Mouse (Mus musculus): Measurements from ENCODE around the gene Gm5127. TPM values are rescaled to one million over a fixed set of nuclear protein-coding genes. Genes with fewer than 3 reads are reported as not detected.

Gm5127 gene
- polyA plus RNA-seq (2012; rRNA removed) (0.02 TPM in 1 of 2 replicates, not detected in the other), polyA plus RNA-seq (2014; fragmentation: Nextera tagmentation; extraction: Ambion mirVana) (0.08 and 0.10 TPM in 2 replicates)

GRCm38 (mm10) chrX:106582886-106583285 lies at the start of gene Gm5127:
Gene Gm5127 (plus strand): TSS chrX:106583186.
- Histone ChIP-seq H3K4me1 (replicated peaks; ENCODE audit: control insufficient read depth in 2 of 2, insufficient read depth in 2 of 2, low read length in 1 of 2) (no peaks in the 10 kb centered on the region), H3K27me3 (ENCODE audit: control insufficient read depth, insufficient read depth, low read length) (no peaks in the 10 kb centered on the region), H3K9me3 (ENCODE audit: control insufficient read depth, low read length) (no peaks in the 10 kb centered on the region), H3K36me3 (replicated peaks; ENCODE audit: control insufficient read depth, insufficient read depth, low read depth) (no peaks in the 10 kb centered on the region), H3K4me2 (ENCODE audit: low read depth) (no peak within 1 kb of the TSS), H3K27ac (no peak within 1 kb of the TSS), H3K9ac (replicated peaks) (no peak within 1 kb of the TSS), H3K4me3 (ENCODE audit: insufficient read depth in 1 of 2, low read depth in 2 of 2, low read length in 2 of 2) (no peak within 1 kb of the TSS)
- DNase-seq (ENCODE audit: low read depth in 3 of 3, low spot score in 3 of 3) (no peak), ATAC-seq (ENCODE audit: insufficient read depth) (no peak)
- WGBS (ENCODE audit: insufficient replicate concordance), result 54% methylated on average over 3 of the region's 3 CpGs
- TF ChIP-seq CTCF (IDR thresholded peaks at IDR 0.05; ENCODE audit: low read depth) (no peak), EP300 (IDR thresholded peaks at IDR 0.05; ENCODE audit: low read depth) (no peak)

- 24% methylated on average over 3 of the region's 3 CpGs for WGBS (ENCODE audit: insufficient replicate concordance)
- TF ChIP-seq CTCF (IDR thresholded peaks at IDR 0.05; ENCODE audit: low read depth) (no peak), EP300 (IDR thresholded peaks at IDR 0.05; ENCODE audit: low read depth) (no peak)
- H3K4me3 ChIP-seq (ENCODE audit: insufficient read depth in 1 of 2, low read depth in 2 of 2, low read length in 2 of 2), result no peak overlapping the region
Observed at GRCm38 (mm10) chrX:106536359-106536758, 46.6 kb upstream of the Gm5127 start.

GRCm38 (mm10) chrX:106555457-106555856 lies 27.5 kb upstream of the Gm5127 start:
- no peak for DNase-seq (ENCODE audit: low read depth in 3 of 3, low spot score in 3 of 3)
- no peaks in the 10 kb centered on the region for H3K27me3 ChIP-seq (ENCODE audit: control insufficient read depth, insufficient read depth, low read length)
- WGBS (ENCODE audit: insufficient replicate concordance), result 34% methylated on average over 2 of the region's 2 CpGs

More at GRCm38 (mm10) chrX:106536359-106536758, 46.6 kb upstream of the Gm5127 start:
- H3K36me3 ChIP-seq (replicated peaks; ENCODE audit: control insufficient read depth, insufficient read depth, low read depth), result no peaks in the 10 kb centered on the region
- no peak for DNase-seq (ENCODE audit: low read depth in 3 of 3, low spot score in 3 of 3)
- H3K9me3 ChIP-seq (ENCODE audit: control insufficient read depth, low read length), result no peaks in the 10 kb centered on the region
- no peak overlapping the region for H3K9ac ChIP-seq (replicated peaks)
- no peak overlapping the region for H3K4me2 ChIP-seq (ENCODE audit: low read depth)
- H3K27me3 ChIP-seq (ENCODE audit: control insufficient read depth, insufficient read depth, low read length), result no peaks in the 10 kb centered on the region
- no peaks in the 10 kb centered on the region for H3K4me1 ChIP-seq (replicated peaks; ENCODE audit: control insufficient read depth in 2 of 2, insufficient read depth in 2 of 2, low read length in 1 of 2)
- no peak for ATAC-seq (ENCODE audit: insufficient read depth)
- H3K27ac ChIP-seq, result no peak overlapping the region

GRCm38 (mm10) chrX:106578966-106579365 lies 4.0 kb upstream of the Gm5127 start:
- H3K27ac ChIP-seq, result no peak overlapping the region
- WGBS (ENCODE audit: insufficient replicate concordance), result 49% methylated on average over 3 of the region's 3 CpGs
- H3K9ac ChIP-seq (replicated peaks), result no peak overlapping the region
- no peak overlapping the region for H3K4me2 ChIP-seq (ENCODE audit: low read depth)
- DNase-seq (ENCODE audit: low read depth in 3 of 3, low spot score in 3 of 3) (no peak), ATAC-seq (ENCODE audit: insufficient read depth) (no peak)
- H3K9me3 ChIP-seq (ENCODE audit: control insufficient read depth, low read length), result no peaks in the 10 kb centered on the region
- no peaks in the 10 kb centered on the region for H3K36me3 ChIP-seq (replicated peaks; ENCODE audit: control insufficient read depth, insufficient read depth, low read depth)
- H3K4me1 ChIP-seq (replicated peaks; ENCODE audit: control insufficient read depth in 2 of 2, insufficient read depth in 2 of 2, low read length in 1 of 2), result no peaks in the 10 kb centered on the region
- H3K4me3 ChIP-seq (ENCODE audit: insufficient read depth in 1 of 2, low read depth in 2 of 2, low read length in 2 of 2), result no peak overlapping the region
- H3K27me3 ChIP-seq (ENCODE audit: control insufficient read depth, insufficient read depth, low read length), result no peaks in the 10 kb centered on the region
- no peak for TF ChIP-seq EP300 (IDR thresholded peaks at IDR 0.05; ENCODE audit: low read depth)
- no peak for TF ChIP-seq CTCF (IDR thresholded peaks at IDR 0.05; ENCODE audit: low read depth)

More at GRCm38 (mm10) chrX:106555457-106555856, 27.5 kb upstream of the Gm5127 start:
- Histone ChIP-seq H3K4me1 (replicated peaks; ENCODE audit: control insufficient read depth in 2 of 2, insufficient read depth in 2 of 2, low read length in 1 of 2) (no peaks in the 10 kb centered on the region), H3K4me2 (ENCODE audit: low read depth) (no peak overlapping the region), H3K27ac (no peak overlapping the region), H3K4me3 (ENCODE audit: insufficient read depth in 1 of 2, low read depth in 2 of 2, low read length in 2 of 2) (no peak overlapping the region), H3K36me3 (replicated peaks; ENCODE audit: control insufficient read depth, insufficient read depth, low read depth) (no peaks in the 10 kb centered on the region), H3K9ac (replicated peaks) (no peak overlapping the region), H3K9me3 (ENCODE audit: control insufficient read depth, low read length) (no peaks in the 10 kb centered on the region)
- ATAC-seq (ENCODE audit: insufficient read depth), result no peak
- TF ChIP-seq EP300 (IDR thresholded peaks at IDR 0.05; ENCODE audit: low read depth), result no peak
- no peak for TF ChIP-seq CTCF (IDR thresholded peaks at IDR 0.05; ENCODE audit: low read depth)

GRCm38 (mm10) chrX:106580410-106580809 lies 2.6 kb upstream of the Gm5127 start:
- DNase-seq (ENCODE audit: low read depth in 3 of 3, low spot score in 3 of 3) (no peak), ATAC-seq (ENCODE audit: insufficient read depth) (no peak)
- Histone ChIP-seq H3K4me3 (ENCODE audit: insufficient read depth in 1 of 2, low read depth in 2 of 2, low read length in 2 of 2) (no peak overlapping the region), H3K9ac (replicated peaks) (no peak overlapping the region), H3K27me3 (ENCODE audit: control insufficient read depth, insufficient read depth, low read length) (no peaks in the 10 kb centered on the region), H3K4me1 (replicated peaks; ENCODE audit: control insufficient read depth in 2 of 2, insufficient read depth in 2 of 2, low read length in 1 of 2) (no peaks in the 10 kb centered on the region), H3K36me3 (replicated peaks; ENCODE audit: control insufficient read depth, insufficient read depth, low read depth) (no peaks in the 10 kb centered on the region), H3K9me3 (ENCODE audit: control insufficient read depth, low read length) (no peaks in the 10 kb centered on the region), H3K27ac (no peak overlapping the region), H3K4me2 (ENCODE audit: low read depth) (no peak overlapping the region)
- TF ChIP-seq CTCF (IDR thresholded peaks at IDR 0.05; ENCODE audit: low read depth), result no peak
- no peak for TF ChIP-seq EP300 (IDR thresholded peaks at IDR 0.05; ENCODE audit: low read depth)

All from liver, embryonic 14.5 days (tissue).